Mouse (Mus musculus): ENCODE results near the gene Zcchc7. TPM values are rescaled to one million over a fixed set of nuclear protein-coding genes. Genes with fewer than 3 reads are reported as not detected.
"Not testable (repeated sequence)": the region's sequence is repeated elsewhere in the genome, so short reads cannot be mapped to it uniquely, and the experiment has no call there.

Zcchc7 gene
- polyA plus RNA-seq, 1 experiment from 2014 or later = 18.4 TPM

DNA sequence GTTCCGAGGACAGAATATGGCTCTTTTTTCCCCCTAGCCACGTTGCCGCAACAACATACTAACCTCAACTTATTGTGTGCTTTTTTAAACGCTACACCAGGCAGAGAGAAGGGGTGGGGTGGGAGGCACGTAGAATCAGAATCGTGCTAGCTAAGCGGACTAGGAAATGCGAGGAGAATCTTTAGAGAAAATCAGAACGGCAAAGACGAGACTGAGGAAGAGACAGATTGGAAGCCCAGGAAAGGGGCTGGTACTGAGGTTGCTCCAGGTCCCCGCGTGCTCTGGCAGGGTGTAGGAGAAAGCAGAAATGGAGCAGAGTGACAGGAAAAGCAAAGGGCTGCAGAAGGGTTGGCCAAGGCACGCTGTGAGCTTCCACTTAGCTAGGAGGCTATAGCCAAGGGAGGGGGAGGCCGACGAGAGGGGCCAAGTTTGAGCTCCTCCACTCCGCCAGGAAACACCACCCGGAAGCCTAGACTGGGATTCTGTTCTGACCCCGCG lies 42.1 kb upstream of the Zcchc7 start:
- Histone ChIP-seq H3K4me1 (replicated peaks) (0 out of 2 replicates have a peak, but pooled peaks cover 4% of the 10 kb centered on the region), H3K27ac (no peak overlapping the region), H3K4me2 (no peak overlapping the region), H3K9me3 (replicated peaks) (no peaks in the 10 kb centered on the region), H3K27me3 (peaks cover 97% of the 10 kb centered on the region), H3K4me3 (replicated peaks) (no peak overlapping the region; the same call in 1 of the 2 replicates), H3K9ac (no peak overlapping the region), H3K36me3 (no peaks in the 10 kb centered on the region)
- DNase-seq (no peak), ATAC-seq (ENCODE audit: low read depth) (no peak)
- WGBS (ENCODE audit: insufficient replicate concordance) = 2% methylated on average over 19 of the region's 19 CpGs

DNA sequence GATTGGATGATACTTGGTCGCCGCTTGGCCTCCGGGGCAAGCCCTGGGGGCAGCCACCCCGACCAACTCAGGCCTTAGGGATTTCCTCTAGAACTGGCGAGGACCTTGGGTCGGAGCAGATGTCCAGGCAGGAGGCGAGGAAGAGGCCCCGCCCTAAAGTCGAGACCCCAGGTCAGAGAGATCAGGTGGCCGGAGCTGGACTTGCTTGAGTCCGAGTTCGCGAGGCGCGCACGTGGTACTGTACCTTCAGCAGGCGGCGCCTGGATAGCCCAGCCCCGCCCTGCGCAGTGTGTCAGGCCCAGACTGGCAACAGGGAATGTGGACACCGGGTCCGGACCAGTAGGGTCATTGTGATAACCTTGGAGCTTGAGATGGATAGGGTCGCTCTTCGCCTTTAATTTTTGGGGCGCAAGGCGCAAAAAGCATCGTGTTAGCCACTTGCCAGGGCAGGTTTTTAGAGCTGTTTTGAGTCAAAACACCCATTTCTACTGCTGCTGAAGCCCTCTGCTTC lies 41.5 kb upstream of the Zcchc7 start:
- no peaks in the 10 kb centered on the region for H3K36me3 ChIP-seq
- H3K4me2 ChIP-seq = no peak overlapping the region
- no peak for DNase-seq
- WGBS (ENCODE audit: insufficient replicate concordance) = 3% methylated on average over 27 of the region's 27 CpGs
- H3K4me3 ChIP-seq (replicated peaks) = no peak overlapping the region
- no peaks in the 10 kb centered on the region for H3K9me3 ChIP-seq (replicated peaks)
- H3K9ac ChIP-seq = no peak overlapping the region
- H3K27me3 ChIP-seq = peaks cover 91% of the 10 kb centered on the region
- H3K27ac ChIP-seq = no peak overlapping the region
- no peak for ATAC-seq (ENCODE audit: low read depth)
- 0 out of 2 replicates have a peak, but pooled peaks cover 4% of the 10 kb centered on the region for H3K4me1 ChIP-seq (replicated peaks)

DNA sequence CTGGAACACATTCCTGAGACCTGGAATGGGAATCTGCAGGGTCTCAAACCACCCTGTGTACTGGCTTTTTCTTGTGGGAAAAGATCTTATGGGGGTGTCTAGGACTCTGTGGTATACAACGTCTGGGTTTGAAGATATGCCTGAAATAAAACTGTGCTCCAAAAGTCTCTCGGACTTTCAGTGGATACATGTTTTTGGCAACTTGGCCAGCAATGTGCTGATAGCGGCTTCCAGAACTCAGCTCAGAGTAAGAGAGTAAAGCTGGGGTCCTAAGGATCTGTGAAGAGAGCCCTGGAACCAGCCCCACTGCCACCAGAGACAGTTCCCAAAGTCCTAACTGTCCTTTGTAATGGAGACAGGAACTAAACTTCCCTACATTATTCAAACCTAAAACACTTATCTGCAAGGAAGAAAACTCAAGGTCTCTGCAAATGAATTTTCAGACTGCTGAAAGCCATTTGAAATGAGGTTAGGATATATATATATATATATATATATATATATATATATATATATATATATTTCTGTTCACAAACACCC lies 40.0 kb upstream of the Zcchc7 start:
- no peaks in the 10 kb centered on the region for H3K9me3 ChIP-seq (replicated peaks)
- no peak overlapping the region for H3K4me2 ChIP-seq
- DNase-seq (no peak), ATAC-seq (ENCODE audit: low read depth) (no peak)
- H3K9ac ChIP-seq = no peak overlapping the region
- H3K27me3 ChIP-seq = peaks cover 82% of the 10 kb centered on the region
- no peak overlapping the region for H3K27ac ChIP-seq
- WGBS (ENCODE audit: insufficient replicate concordance) = 12% methylated on average over 3 of the region's 3 CpGs
- no peak overlapping the region for H3K4me3 ChIP-seq (replicated peaks)
- no peaks in the 10 kb centered on the region for H3K36me3 ChIP-seq
- H3K4me1 ChIP-seq (replicated peaks) = 0 out of 2 replicates have a peak, but pooled peaks cover 4% of the 10 kb centered on the region

DNA sequence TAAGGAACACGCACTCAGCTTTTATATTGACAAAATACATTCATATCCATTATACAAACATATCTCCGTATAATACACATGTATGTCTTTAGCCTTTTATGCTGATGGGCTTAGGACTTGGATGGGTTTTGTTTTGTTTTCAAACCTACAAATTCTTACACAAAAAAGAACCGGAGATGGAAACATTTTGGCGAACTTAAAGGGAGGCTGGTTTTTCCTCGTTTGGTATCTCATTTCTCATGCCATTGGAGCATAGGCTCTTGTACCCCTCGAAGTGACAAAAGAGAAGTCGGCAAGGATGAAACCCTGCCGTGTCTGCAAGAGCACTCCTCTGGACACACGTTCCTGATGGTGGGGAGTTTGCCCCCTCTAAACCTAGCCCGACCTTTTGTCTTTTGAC lies 39.3 kb upstream of the Zcchc7 start:
- Histone ChIP-seq H3K27me3 (peaks cover 75% of the 10 kb centered on the region), H3K36me3 (no peaks in the 10 kb centered on the region), H3K4me1 (replicated peaks) (0 out of 2 replicates have a peak, but pooled peaks cover 4% of the 10 kb centered on the region), H3K4me2 (no peak overlapping the region), H3K27ac (no peak overlapping the region), H3K9ac (no peak overlapping the region), H3K9me3 (replicated peaks) (no peaks in the 10 kb centered on the region), H3K4me3 (replicated peaks) (no peak overlapping the region)
- ATAC-seq (ENCODE audit: low read depth) = no peak
- 6% methylated on average over 10 of the region's 10 CpGs for WGBS (ENCODE audit: insufficient replicate concordance)
- no peak for DNase-seq

DNA sequence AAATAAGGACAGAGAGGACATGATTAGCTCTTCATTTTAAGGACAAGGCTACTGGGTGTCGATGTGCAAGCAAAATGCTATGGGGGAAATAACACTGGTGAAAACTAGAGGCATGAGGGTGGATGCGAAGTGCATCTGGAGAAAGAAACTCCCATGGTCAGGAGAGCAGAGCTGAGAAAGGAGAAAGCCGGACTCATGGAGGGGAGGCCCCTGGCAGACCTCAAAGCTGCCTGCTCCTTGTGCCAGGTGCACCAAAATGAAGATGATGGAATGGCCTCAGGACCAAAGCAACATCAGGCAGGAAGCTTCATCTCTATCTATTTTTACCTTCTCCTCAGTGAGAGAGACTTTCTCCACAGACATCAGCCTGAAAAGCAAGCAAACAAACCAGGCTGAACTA lies 38.0 kb upstream of the Zcchc7 start:
- 48% methylated on average over 3 of the region's 3 CpGs for WGBS (ENCODE audit: insufficient replicate concordance)

DNA sequence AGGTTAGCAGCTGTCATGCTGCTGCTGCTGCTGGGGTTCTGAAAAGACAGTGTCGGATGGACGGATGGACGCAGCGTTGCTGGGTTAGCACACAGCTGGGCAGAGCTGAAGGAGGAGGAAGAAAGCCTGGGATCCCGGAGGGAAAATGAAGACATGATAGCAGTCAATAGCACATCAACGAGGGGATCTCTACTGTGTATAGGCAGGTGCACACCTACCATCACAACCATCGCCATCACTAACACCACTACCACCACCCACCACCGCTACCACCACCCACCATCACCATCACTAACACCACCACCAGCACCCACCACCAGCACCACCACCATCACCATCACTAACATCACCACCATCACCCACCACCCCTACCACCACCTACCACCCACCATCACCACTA lies 35.6 kb upstream of the Zcchc7 start:
- ATAC-seq (ENCODE audit: low read depth) (no peak), DNase-seq (no peak)
- Histone ChIP-seq H3K4me1 (replicated peaks) (no peaks in the 10 kb centered on the region), H3K9ac (no peak overlapping the region), H3K9me3 (replicated peaks) (no peaks in the 10 kb centered on the region), H3K4me2 (no peak overlapping the region), H3K4me3 (replicated peaks) (no peak overlapping the region), H3K27me3 (peaks cover 38% of the 10 kb centered on the region), H3K27ac (no peak overlapping the region), H3K36me3 (no peaks in the 10 kb centered on the region)
- 78% methylated on average over 8 of the region's 8 CpGs for WGBS (ENCODE audit: insufficient replicate concordance)

More for the DNA sequence above, 38.0 kb upstream of the Zcchc7 start:
- DNase-seq (no peak), ATAC-seq (ENCODE audit: low read depth) (no peak)
- Histone ChIP-seq H3K27ac (no peak overlapping the region), H3K27me3 (peaks cover 62% of the 10 kb centered on the region), H3K4me1 (replicated peaks) (0 out of 2 replicates have a peak, but pooled peaks cover 4% of the 10 kb centered on the region), H3K9ac (no peak overlapping the region), H3K4me2 (no peak overlapping the region), H3K9me3 (replicated peaks) (no peaks in the 10 kb centered on the region), H3K4me3 (replicated peaks) (no peak overlapping the region), H3K36me3 (no peaks in the 10 kb centered on the region)

DNA sequence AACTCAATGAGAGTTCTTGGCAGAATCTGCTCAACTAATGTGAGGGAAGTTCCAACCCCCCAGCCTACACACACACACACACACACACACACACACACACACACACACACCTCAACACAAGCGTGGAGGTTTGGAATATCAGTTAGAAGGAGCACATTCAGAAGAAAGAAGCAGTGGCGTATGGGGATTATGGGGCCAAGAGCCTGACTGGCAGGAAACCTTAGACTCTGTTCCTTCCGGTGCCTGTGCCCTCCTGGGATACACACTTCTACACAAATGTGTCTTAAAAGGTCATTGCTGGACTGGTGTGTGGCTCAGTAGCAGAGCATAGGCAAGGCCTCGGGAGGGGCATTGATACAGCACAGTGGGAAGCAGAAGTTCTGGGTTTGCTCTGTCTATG lies 34.4 kb upstream of the Zcchc7 start:
- ATAC-seq (ENCODE audit: low read depth) (no peak), DNase-seq (no peak)
- H3K36me3 ChIP-seq = no peaks in the 10 kb centered on the region
- H3K4me2 ChIP-seq = no peak overlapping the region
- H3K9ac ChIP-seq = no peak overlapping the region
- H3K4me1 ChIP-seq (replicated peaks) = no peaks in the 10 kb centered on the region
- H3K27me3 ChIP-seq = peaks cover 29% of the 10 kb centered on the region
- no peaks in the 10 kb centered on the region for H3K9me3 ChIP-seq (replicated peaks)
- H3K4me3 ChIP-seq (replicated peaks) = no peak overlapping the region
- no peak overlapping the region for H3K27ac ChIP-seq
- WGBS (ENCODE audit: insufficient replicate concordance) = 63% methylated on average over 4 of the region's 4 CpGs

DNA sequence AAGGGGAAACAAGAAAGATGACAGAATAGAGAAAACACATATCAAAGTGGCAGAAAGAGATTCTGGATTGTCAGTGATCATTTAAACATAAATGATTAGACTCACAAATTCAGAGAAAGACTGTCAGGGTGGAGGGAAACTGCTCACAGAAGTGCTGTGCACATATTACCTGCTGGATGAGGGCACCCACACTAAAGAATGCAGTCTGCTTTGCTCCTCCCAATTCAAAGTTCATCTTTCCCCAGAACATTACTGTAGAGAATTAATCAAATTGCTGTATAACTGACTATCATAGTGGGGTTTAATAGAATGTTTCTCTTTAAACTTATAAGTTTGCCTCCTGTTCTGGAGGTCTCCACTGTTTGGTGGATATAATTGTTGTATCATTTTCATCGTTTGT lies 15.2 kb upstream of the Zcchc7 start:
- Histone ChIP-seq H3K4me3 (replicated peaks) (no peak overlapping the region), H3K27ac (no peak overlapping the region), H3K9me3 (replicated peaks) (no peaks in the 10 kb centered on the region), H3K4me1 (replicated peaks) (no peaks in the 10 kb centered on the region), H3K36me3 (no peaks in the 10 kb centered on the region), H3K4me2 (no peak overlapping the region), H3K27me3 (peaks cover 5% of the 10 kb centered on the region; the same call in 1 of the 2 replicates), H3K9ac (no peak overlapping the region)
- WGBS (ENCODE audit: insufficient replicate concordance) = 49% methylated on average over 1 of the region's 1 CpGs
- ATAC-seq (ENCODE audit: low read depth) = no peak
- no peak for DNase-seq

DNA sequence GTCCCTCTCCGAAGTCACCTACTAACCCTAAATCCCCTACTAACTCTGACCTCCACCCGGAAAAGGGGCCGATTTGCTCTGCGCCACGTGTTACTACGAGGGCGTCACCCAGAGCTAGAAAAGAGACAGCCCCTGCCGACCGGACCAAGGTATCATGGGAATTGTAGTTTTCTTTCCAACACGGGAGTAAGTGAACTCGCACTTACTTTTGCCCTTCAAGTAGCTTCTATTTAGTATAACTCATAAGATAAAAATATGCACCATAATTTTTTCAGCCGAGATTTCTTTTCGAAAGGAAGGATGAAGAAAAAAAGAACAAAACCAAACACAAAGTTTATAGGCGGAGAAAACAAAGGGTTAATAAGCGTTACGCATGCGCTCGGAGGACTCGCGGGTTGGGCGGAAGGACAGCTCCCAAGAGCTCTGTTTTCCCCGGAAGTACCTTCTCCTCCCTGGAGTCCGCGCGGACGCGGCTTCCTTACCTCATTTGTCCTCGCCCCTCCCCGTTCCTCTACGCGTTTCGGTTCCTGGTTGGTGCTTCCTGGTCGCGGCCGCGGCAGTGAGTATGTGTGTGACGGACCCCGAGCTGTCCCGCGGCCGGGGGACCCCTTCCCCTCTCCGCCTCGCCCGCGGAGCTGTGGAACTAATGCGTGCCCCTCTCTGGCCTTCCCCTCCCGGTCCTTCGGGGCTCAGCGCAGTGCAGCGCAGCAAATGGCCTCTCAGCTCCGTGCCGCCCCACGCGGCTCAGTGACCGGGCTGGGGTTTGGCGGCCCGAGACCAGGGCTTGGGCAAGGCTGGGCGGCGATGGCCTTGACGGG lies 666 bp downstream of the Zcchc7 start:
- WGBS (ENCODE audit: insufficient replicate concordance) = under 1% methylated on average over 60 of the region's 60 CpGs
- H3K36me3 ChIP-seq = no peaks in the 10 kb centered on the region
- peak overlapping the region; percentile 83 for H3K4me2 ChIP-seq
- DNase-seq = peak; percentile 87
- H3K27me3 ChIP-seq = no peaks in the 10 kb centered on the region
- peaks cover 14% of the 10 kb centered on the region for H3K4me1 ChIP-seq (replicated peaks)
- H3K9ac ChIP-seq = peak overlapping the region; percentile 89
- H3K27ac ChIP-seq = peak overlapping the region; percentile 93
- H3K4me3 ChIP-seq (replicated peaks) = peak overlapping the region; percentile 82
- no peaks in the 10 kb centered on the region for H3K9me3 ChIP-seq (replicated peaks)
- ATAC-seq (ENCODE audit: low read depth) = peak; percentile 99

DNA sequence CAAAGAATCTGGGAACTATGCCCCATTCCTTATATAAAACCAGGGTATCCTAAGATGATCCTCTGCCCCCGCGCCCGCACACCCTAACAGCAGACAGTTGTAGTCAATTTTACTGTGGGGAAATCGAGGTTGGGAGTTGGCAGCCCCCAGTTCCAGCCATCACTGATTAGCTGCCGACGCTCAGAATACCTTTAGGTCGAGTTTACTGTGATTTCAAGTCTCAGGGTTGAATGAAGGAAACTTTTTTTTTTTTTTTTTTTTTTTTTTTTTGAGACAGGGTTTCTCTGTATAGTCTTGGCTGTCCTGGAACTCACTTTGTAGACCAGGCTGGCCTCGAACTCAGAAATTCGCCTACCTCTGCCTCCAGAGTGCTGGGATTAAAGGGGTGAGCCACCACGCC lies 1.5 kb downstream of the Zcchc7 start:
- Histone ChIP-seq H3K9ac (peak overlapping the region; percentile 89), H3K4me2 (peak overlapping the region; percentile 83), H3K4me1 (replicated peaks) (peaks cover 14% of the 10 kb centered on the region), H3K4me3 (replicated peaks) (peak overlapping the region; percentile 82), H3K27ac (peak overlapping the region; percentile 93)
- DNase-seq; ATAC-seq (ENCODE audit: low read depth); H3K36me3 ChIP-seq; H3K9me3 ChIP-seq (replicated peaks); H3K27me3 ChIP-seq: not testable (repeated sequence)
- WGBS (ENCODE audit: insufficient replicate concordance) = 3% methylated on average over 10 of the region's 10 CpGs

DNA sequence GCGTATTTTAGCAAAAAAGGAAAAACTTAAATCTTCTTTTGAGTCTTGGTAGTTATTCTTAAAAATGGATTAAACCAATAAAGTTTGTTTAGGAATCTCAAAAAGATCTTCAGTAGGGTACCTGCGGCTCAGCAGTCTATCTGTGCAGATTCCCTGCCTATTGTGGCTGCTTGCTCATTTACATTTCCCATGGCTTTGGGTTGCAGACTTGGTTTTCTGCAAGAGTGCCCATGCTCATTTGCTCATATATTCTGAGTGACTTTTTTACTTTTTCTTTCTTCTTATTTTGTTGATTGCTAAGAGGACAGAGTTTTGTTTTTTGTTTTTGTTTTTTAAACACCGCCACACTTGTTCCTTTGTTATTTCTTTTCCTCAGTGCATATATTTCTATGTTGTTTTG lies 19.2 kb downstream of the Zcchc7 start:
- no peak overlapping the region for H3K27ac ChIP-seq
- ATAC-seq (ENCODE audit: low read depth) = no peak
- H3K27me3 ChIP-seq = no peaks in the 10 kb centered on the region
- H3K4me3 ChIP-seq (replicated peaks) = no peak overlapping the region
- H3K36me3 ChIP-seq = peaks cover 8% of the 10 kb centered on the region; the same call in 1 of the 2 replicates
- no peak overlapping the region for H3K9ac ChIP-seq
- no peak overlapping the region for H3K4me2 ChIP-seq
- WGBS (ENCODE audit: insufficient replicate concordance) = 82% methylated on average over 3 of the region's 3 CpGs
- DNase-seq = no peak
- H3K9me3 ChIP-seq (replicated peaks) = no peaks in the 10 kb centered on the region
- H3K4me1 ChIP-seq (replicated peaks) = no peaks in the 10 kb centered on the region; the same call in 1 of the 2 replicates
